Mouse (Mus musculus) liver, embryonic 14.5 days (tissue): ENCODE measurements at regions not wholly inside any gene's neighbourhood (a gene's known extent, or its start where the extent isn't known, plus 50 kb on each side); places are given as distances from the start of the nearest gene placed in this dataset.
"Not testable (repeated sequence)": the region's sequence is repeated elsewhere in the genome, so short reads cannot be mapped to it uniquely, and the experiment has no call there.

Experiments
- ATAC-seq: fragments of 200-750 bp; cut with Nextera tagmentation; 2 replicates; pipeline ENCODE4 v1.8.0; 2017; ENCODE audit warnings: moderate number of reproducible peaks, mild to moderate bottlenecking, moderate library complexity; ENCODE audit not compliant: insufficient read depth
- DNase-seq, 3 experiments: peaks; one replicate each; pipeline ENCODE4 v3.0.0-alpha.2; 2012 to 2013; ENCODE audit warnings: low read depth in 3 of 3, low spot score in 3 of 3
- H3K27ac ChIP-seq: fragments of 300-500 bp; sonication (generic); 2 replicates; pipeline ENCODE4 v1.5.1; 2014; ENCODE audit warnings: moderate library complexity, mild to moderate bottlenecking, control low read depth, inconsistent platforms
- H3K27me3 ChIP-seq: fragments of 300-500 bp; sonication (generic); 2 replicates; pipeline ENCODE4 v1.6.1; 2014; ENCODE audit warnings: mild to moderate bottlenecking, low read length, moderate library complexity; ENCODE audit not compliant: control insufficient read depth, insufficient read depth
- H3K36me3 ChIP-seq: fragments of 300-500 bp; sonication (generic); replicated peaks from 2 replicates; pipeline ENCODE4 v1.6.1; 2014; ENCODE audit warnings: low read depth; ENCODE audit not compliant: control insufficient read depth, insufficient read depth
- H3K4me1 ChIP-seq, 2 experiments: fragments of 200-500 bp in 1 of 2; fragments of 300-500 bp in 1 of 2; sonication (generic) in 1 of 2; replicated peaks; 2 replicates each; pipeline ENCODE4 v1.6.1; 2012 to 2014; ENCODE audit warnings: antibody characterized with exemption in 1 of 2, inconsistent platforms in 1 of 2, low read length in 1 of 2; ENCODE audit not compliant: control insufficient read depth in 2 of 2, insufficient read depth in 2 of 2
- H3K4me2 ChIP-seq: fragments of 300-500 bp; sonication (generic); 2 replicates; pipeline ENCODE4 v1.6.1; 2014; ENCODE audit warnings: low read depth, mild to moderate bottlenecking, control low read depth, moderate library complexity
- H3K4me3 ChIP-seq, 2 experiments: fragments of 200-500 bp in 1 of 2; fragments of 300-500 bp in 1 of 2; sonication (generic) in 1 of 2; 2 replicates each; pipeline ENCODE4 v1.5.1; 2012 to 2014; ENCODE audit warnings: low read depth in 2 of 2, low read length in 2 of 2, mild to moderate bottlenecking in 2 of 2, control low read depth in 1 of 2, inconsistent platforms in 1 of 2, moderate library complexity in 1 of 2; ENCODE audit not compliant: insufficient read depth in 1 of 2
- H3K9ac ChIP-seq: fragments of 300-500 bp; sonication (generic); replicated peaks from 2 replicates; pipeline ENCODE4 v1.6.1; 2014; ENCODE audit warnings: mild to moderate bottlenecking, control low read depth, moderate library complexity
- H3K9me3 ChIP-seq: fragments of 300-500 bp; sonication (generic); 2 replicates; pipeline ENCODE4 v1.6.1; 2016; ENCODE audit warnings: low read length, mixed read lengths; ENCODE audit not compliant: control insufficient read depth
- CTCF ChIP-seq: IDR thresholded peaks from 2 replicates; pipeline ENCODE4 v1.5.1; 2016; ENCODE audit warnings: antibody characterized with exemption, low read depth, control low read depth
- EP300 ChIP-seq: IDR thresholded peaks from 2 replicates; pipeline ENCODE4 v1.6.1; 2016; ENCODE audit warnings: antibody characterized with exemption, low read depth
- WGBS: fragments of 180-500 bp; shearing (Covaris S2); extraction: QIAGEN DNeasy Blood & Tissue Kit; methylation state at CpG from one replicate; pipeline ENCODE4 v1.1.7; 2014; ENCODE audit not compliant: insufficient replicate concordance; 5-methylcytosine and 5-hydroxymethylcytosine counted together

- DNase-seq, H3K27ac ChIP-seq, ATAC-seq, H3K4me3 ChIP-seq, H3K27me3 ChIP-seq, H3K4me1 ChIP-seq, H3K36me3 ChIP-seq, H3K9me3 ChIP-seq, H3K4me2 ChIP-seq, H3K9ac ChIP-seq: not testable (repeated sequence)
- WGBS: 23% methylated on average over 6 of the region's 6 CpGs
Measured at GRCm38 (mm10) chr3:3302657-3303056, 2447.9 kb upstream of the Gm8797 start.

GRCm38 (mm10) chr3:3308461-3308860, 2442.1 kb upstream of the Gm8797 start:
- 0 out of 2 replicates have a peak, but pooled peaks have one; percentile 5 for TF ChIP-seq CTCF
- TF ChIP-seq EP300: no peak

GRCm38 (mm10) chr3:3308996-3309395, 2441.6 kb upstream of the Gm8797 start:
- H3K27ac ChIP-seq: no peak overlapping the region
- no peak for DNase-seq
- H3K36me3 ChIP-seq: no peaks in the 10 kb centered on the region
- no peak overlapping the region for H3K9ac ChIP-seq
- no peak overlapping the region for H3K4me2 ChIP-seq
- no peaks in the 10 kb centered on the region for H3K27me3 ChIP-seq
- no peaks in the 10 kb centered on the region for H3K4me1 ChIP-seq
- ATAC-seq: no peak
- H3K4me3 ChIP-seq: no peak overlapping the region
- H3K9me3 ChIP-seq: no peaks in the 10 kb centered on the region
- no peak for TF ChIP-seq CTCF
- TF ChIP-seq EP300: no peak
- 51% methylated on average over 18 of the region's 18 CpGs for WGBS

More at GRCm38 (mm10) chr3:3308461-3308860, 2442.1 kb upstream of the Gm8797 start:
- DNase-seq (no peak), ATAC-seq (no peak)
- H3K4me3 ChIP-seq: no peak overlapping the region
- H3K9ac ChIP-seq: no peak overlapping the region
- H3K4me2 ChIP-seq: no peak overlapping the region
- no peaks in the 10 kb centered on the region for H3K27me3 ChIP-seq
- H3K9me3 ChIP-seq: no peaks in the 10 kb centered on the region
- no peak overlapping the region for H3K27ac ChIP-seq
- H3K4me1 ChIP-seq: no peaks in the 10 kb centered on the region
- 35% methylated on average over 14 of the region's 14 CpGs for WGBS
- H3K36me3 ChIP-seq: no peaks in the 10 kb centered on the region

- DNase-seq: no peak
- no peak for ATAC-seq
- Histone ChIP-seq H3K9ac (no peak overlapping the region), H3K4me3 (no peak overlapping the region), H3K9me3 (no peaks in the 10 kb centered on the region), H3K27ac (no peak overlapping the region), H3K4me1 (no peaks in the 10 kb centered on the region), H3K4me2 (no peak overlapping the region), H3K27me3 (no peaks in the 10 kb centered on the region), H3K36me3 (no peaks in the 10 kb centered on the region)
- 13% methylated on average over 1 of the region's 1 CpGs for WGBS
- TF ChIP-seq CTCF (no peak), EP300 (no peak)
Measured at GRCm38 (mm10) chr3:3310811-3311210, 2439.8 kb upstream of the Gm8797 start.

GRCm38 (mm10) chr3:3349634-3350033, 2401.0 kb upstream of the Gm8797 start:
- Histone ChIP-seq H3K9me3 (no peaks in the 10 kb centered on the region), H3K4me2 (no peak overlapping the region), H3K4me1 (no peaks in the 10 kb centered on the region), H3K4me3 (no peak overlapping the region), H3K27me3 (no peaks in the 10 kb centered on the region), H3K9ac (no peak overlapping the region), H3K27ac (no peak overlapping the region), H3K36me3 (no peaks in the 10 kb centered on the region)
- DNase-seq: no peak
- WGBS: 19% methylated on average over 5 of the region's 5 CpGs
- ATAC-seq: no peak
- TF ChIP-seq EP300 (no peak), CTCF (no peak)

GRCm38 (mm10) chr3:3370859-3371258, 2379.7 kb upstream of the Gm8797 start:
- not testable (repeated sequence) for H3K36me3 ChIP-seq, ATAC-seq, H3K27ac ChIP-seq, H3K27me3 ChIP-seq, H3K9me3 ChIP-seq, DNase-seq, H3K4me2 ChIP-seq, H3K9ac ChIP-seq, H3K4me1 ChIP-seq, H3K4me3 ChIP-seq
